Mouse (Mus musculus) lung, postnatal 36 days (tissue): ENCODE data around the gene Syt2.

Source experiments
- DNase-seq: peaks from one replicate; pipeline ENCODE4 v3.0.0; 2022; ENCODE audit warnings: mixed read lengths

Syt2 gene

DNA sequence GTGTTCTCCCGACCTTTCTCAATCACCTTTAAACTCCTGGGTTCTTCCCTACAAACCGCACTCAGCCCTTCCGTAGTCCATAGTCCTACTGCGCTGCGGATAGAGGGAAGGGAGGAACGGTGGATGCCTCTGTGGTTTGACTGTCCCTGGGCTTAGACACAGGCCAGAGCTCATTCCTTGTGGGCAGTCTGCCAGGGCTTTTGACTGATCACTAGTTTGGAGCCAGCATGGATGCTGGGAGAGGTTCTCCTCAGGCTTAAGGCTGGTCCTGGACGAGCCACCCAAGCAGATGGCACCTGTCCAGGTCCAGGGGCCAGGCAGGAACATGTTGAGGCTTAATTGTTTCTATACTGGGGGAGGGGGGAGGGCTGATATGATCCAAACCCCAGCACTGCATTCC lies 103.4 kb downstream of the Syt2 start:
- DNase-seq, result peak; percentile 54

DNA sequence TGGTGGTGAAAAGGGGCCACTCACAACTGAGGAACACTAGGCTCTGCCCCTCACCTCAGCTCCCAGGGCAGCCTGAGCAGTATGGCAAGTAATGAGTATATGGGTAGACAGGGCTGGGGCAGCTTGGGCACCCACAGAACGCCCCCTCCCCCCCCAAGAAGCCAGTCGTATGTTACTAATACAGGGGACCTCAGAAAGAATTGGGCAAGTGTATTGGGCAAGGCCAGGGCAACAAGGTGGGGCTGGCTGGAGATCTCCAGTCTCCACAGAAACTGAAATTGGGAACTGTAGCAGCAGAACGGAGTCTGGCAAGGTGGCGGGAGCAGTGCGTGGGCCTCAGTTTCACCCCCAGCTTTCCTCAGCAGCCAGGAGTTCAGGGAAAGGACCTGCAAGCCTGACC lies 106.0 kb downstream of the Syt2 start:
- DNase-seq, result no peak

DNA sequence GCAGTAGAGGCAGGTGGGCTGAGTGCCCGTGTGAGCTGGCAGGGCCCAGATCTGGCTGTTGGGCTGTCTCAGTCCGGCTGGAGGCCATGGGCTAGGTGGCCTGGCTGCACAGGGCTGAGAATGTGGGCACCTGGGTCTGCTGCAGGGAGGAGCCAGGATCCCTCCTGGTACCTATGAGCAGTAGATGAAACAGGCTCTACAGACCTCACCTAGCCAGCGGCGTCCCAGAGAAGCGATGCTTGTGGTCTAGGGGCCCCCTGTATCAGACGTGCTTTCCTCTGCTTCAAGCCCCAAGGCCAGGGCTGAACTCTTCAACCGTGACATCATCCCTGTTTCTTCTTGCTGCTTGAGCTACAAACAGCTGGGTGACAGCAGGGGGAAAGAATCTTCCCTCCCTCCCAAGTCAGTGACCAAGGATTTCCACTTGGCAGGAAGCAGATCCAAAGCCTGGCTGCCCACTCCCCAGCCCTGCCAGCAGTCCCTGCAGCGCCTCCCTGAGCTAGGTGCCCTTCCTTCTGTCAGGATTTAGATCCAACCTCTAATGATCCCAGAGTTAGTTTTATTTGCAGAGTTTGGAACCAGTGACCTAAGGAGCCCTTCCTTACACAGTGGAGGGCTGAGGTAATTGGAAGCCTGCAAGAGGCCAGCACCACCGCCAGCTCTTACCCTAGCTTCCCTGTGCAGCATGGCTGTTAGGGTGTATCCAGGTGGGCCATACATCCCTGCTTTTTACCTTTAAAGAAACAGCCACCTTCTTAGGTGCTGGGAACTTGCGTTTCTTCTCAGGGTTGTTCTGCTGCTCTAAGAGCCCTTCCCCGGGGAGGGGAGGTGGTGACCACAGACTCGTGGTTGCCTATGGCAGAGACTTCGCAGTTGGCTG lies 107.5 kb downstream of the Syt2 start:
- peak; percentile 55 for DNase-seq

DNA sequence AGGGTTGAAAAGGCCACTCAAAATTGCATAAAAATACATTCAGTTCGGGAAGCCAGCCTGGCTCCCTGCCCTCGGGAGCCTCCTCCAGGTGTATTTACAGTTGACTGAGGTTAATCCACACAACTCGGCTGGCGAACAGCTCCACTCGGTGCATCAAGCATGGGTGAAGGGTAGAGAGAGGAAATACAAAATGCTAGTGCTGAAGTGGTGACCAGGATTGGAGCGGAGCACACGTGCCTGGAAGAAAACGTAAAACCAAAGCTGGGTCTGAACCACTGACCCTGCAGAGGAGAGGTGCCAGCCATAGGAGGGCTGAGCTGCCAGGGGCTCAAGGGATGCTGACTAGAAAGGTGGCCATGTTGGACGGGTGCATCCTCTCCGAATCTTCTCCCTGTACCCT lies 108.3 kb downstream of the Syt2 start:
- DNase-seq, result peak; percentile 39

DNA sequence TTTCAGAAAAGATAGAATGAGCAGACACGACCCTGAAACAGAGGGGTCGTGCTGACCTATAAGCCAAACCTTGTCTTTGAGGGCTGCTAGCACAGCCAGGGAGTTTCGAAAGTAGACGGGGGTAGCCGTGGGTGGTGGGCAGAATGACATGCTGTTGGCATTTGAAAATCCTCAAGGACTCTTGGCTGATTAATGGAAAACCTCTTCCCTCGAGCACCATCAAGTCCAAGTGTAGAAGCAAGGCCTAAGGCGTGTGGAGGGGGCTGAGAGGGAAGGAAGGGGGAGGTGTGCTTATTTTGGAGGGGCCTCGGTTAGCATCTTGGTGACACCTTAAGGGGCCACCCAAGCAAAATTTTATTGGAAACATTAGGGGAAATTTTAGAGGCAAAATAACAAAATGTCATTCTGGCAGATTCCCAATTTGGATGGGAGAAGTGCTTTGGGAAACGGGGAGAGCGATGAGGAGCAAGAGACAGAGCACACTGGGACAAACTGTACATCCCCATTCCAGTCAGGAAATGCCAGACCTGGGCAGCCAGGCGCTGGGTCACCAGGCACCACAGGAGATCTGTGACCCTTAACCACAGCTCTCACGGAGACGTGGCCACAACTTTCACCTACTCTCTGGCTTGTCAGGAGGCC lies 109.2 kb downstream of the Syt2 start:
- peak; percentile 44 for DNase-seq

DNA sequence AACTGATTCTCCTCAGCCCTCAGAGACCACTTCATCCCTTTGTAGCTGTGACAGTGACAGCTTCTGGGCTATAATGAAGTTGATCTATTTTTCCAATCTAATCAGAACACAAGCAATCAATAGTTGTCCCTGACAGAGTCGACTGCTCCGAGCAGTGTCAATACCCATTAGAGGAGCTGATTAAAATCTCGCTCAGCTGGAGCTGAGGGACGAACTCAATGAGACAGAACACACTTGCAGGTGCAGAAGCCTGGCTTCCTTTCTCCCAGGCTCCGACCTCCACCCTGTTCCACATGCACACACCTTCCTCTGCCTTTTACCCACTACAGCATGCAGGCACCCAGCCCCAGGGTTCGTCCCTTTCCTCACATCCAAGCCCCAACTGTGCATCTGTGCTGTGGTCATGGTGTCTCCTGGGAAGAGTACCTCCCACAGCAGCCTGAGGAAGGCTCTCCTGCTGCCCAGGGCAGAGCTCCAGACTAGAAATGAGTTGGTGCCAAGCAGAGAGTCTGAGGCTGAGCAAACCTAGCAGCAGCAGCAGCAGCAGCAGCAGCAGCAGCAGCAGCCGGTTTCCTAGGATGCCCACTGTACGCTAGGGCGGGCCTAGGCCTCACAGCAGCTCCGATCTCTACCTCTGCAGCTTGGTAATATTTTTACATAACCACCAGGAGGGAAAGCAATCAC lies 109.9 kb downstream of the Syt2 start:
- no peak for DNase-seq

DNA sequence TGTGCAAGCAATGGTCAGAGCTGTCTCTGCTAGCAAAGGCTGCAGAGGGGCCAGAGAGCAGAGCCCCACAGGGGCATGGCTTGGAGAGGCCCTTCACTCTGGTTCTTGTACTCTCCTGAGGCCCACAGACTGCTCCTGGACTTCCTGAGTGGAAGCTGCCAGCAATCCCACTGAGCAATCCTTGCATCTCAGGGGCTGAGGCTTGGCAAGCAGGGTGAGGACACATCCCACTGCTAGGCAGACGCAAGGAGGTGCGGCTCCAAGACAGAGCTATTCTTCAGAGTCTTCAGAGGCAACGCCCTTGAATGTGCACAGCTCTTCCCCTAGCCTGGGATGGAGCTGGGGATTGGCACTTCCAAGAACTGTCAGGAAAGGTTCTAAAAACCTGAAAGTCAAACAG lies 110.8 kb downstream of the Syt2 start:
- DNase-seq, result no peak

DNA sequence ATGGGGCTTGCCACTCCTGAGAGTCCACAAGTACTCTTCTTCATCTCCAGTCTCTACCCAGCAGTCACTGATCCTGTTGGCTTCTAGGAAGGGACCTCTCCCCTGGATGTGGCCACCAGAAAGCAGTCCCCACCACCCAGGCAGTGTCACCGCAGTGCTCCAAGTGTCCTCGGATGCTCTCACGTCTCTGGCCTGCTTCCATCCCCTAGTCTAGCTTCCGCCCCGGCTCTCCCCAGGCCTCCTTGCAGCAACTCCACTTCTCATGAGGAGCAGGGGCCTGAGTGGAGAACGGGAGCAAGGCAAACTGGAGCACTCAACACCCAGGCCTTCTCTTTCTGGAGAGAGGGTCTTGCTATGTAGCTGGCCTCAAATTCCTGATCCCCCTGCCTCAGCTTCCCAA lies 112.7 kb downstream of the Syt2 start:
- DNase-seq, result no peak

DNA sequence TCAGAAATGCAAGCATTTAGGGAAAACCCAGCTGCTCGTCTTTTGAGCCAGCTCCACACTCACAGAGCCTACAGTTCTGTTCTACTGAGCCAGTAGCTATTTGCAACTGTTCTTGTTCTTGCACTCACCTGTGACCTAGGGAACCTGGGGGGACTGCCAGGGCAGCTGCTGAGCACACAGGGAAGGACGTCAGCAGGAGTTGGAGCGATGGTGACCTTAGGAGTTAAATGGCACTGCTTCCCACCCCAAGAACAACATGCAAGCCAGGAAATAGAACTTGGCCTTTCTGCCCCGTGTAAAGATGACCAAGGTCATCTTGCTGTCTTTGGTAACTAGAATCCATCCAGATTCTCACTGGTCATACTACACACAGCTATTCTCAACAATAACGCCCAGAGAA lies 114.2 kb downstream of the Syt2 start:
- no peak for DNase-seq

DNA sequence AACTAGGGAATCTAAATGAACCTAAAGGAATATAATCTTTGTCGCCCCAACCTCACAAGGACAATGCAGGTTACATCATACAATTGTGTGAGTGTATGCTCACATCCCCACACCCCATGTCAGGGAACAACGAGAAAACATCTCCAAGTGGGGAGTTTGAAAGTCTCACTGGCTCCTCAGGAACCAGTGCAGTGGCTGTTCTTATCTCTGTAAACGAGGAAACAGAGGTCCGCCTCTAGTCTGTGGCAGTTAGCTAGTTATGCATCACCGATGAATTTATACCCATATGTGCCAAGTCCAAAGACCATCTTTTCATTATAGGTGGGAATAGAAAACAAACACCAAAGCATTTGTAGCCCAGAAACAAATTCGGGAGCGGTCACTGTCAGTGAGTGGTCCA lies 115.1 kb downstream of the Syt2 start:
- no peak for DNase-seq

DNA sequence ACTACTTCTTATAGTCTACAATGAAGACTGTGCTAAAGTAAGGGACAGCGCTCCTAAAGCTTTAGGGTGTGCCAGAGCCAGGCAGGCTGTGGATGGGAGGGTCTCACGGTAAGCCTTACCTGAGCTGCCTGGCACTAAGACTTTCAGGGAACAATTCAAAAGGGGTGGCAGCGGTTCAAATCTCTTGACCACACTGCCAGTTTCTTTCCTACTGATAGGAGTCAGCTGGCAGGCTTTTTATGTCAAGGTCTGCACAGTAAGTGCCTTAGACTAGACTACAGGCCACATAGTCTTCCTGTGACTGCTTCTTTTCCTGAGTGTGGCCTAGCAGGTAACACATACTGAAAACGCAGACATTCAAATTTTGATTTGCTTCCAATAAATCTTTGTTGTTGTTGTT lies 116.8 kb downstream of the Syt2 start:
- no peak for DNase-seq

DNA sequence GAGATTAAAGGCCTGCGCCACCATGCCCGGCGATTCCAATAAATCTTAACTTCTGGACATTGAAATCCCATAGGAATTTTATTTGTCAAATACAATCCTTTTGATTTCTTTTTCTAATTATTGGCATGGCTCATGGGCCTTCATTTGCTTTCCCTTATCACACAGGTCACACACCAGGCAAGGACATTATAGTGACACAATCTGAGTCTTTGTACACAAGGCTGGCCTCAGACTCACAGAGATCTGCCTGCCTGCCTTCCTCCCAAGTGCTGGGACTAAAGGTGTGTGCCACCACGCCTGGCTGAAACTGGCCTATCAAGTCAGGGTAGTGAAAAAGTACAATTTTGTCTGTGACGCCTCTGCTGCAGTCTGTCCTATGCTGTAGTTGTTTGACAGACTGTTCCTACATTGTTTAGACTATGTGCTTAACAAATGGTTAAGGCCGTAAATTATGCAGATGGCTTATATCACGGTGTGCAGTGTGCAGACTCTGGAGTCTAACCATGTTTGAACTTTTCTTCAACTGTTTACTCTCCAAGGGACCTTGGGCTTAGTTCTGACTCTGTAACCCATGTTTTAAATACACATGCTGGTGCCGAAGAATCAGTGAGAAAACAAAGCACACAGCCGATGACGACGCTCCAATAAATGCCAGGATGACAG lies 117.4 kb downstream of the Syt2 start:
- no peak for DNase-seq

DNA sequence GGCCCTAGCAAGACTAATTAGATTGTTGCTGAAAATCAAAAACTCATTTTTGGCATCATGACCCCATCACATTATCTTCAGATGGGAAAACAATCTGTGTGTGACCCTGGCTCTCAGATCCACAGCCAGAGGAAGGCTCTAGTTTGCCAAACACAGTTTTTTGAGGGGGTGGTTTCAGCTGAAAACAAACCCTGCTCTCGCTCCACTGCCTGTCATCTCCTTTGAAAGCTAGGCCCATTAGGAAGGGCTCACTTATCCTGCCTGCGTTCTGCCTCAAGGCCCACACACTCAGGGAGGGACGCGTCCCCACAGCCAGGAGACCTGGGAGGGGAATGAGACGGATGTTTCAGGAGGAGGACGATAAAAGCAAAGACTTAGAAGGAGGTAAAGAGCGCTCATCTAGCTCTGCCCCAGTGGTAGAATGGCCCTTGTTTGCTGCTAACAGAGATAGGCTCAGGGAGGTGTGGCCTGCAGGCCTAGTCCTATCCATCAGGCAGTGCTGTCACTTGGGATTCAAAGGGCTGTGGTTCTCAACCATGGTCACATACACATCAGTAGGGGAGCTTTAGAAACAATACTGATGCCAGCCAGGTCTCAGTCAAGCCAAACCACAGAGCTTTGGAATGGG lies 118.5 kb downstream of the Syt2 start:
- no peak for DNase-seq

DNA sequence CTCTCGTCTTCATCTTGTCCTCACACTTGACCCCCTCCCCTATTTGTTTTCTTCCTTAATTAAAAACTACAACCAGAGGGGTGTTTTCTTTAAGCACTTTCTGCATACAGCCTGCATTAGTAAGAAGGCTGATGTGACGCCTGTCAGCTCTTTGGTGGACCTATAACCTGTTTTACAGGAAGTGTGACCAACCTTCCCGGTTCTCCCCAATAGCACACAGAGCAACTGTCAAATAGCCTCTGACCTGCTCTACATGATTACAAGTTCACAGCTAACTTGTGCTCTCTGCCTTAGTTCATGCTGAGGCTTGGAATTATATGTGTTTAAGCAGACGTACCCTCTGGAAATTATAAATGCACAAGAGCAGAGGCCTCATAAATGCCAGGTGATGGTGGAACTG lies 120.0 kb downstream of the Syt2 start:
- DNase-seq, result no peak

DNA sequence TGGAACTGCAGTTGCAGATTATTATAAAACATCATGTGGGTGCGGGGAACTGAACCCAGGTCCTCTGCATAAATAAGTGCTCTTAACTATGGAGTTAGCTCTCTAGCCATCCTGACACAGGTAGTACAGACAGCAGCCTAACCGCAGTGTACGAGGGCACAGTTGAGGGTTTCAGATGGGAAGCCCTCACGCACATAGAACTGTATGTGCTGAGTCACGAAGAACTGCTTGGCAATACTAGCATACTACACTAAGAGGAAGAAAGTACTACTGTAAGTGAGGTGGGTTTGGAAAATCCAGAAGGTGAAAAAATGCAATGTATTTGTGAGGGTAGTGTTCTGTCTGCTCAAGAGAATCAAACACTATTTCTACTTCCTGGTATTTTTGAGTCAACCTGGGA lies 123.8 kb downstream of the Syt2 start:
- DNase-seq, result no peak

DNA sequence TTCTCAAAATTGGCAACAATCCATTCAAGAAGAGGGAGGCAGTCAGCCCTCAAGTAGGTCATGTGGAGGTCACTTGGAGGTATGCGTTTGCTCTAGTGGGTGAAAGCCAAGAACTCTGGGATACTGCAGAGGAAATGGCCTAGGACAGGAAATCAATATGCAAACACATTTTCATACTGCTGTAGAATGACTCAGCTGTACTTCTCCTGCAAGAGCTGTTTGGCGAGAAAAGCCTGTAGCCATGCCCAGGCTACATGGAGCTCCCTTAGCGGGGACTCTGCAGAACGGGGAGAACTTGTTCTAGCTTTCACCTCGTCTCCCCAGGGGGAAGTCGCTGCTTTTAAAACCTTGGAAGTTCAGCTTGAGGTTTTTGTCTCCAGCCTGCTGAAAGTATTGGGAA lies 124.9 kb downstream of the Syt2 start:
- peak; percentile 85 for DNase-seq

DNA sequence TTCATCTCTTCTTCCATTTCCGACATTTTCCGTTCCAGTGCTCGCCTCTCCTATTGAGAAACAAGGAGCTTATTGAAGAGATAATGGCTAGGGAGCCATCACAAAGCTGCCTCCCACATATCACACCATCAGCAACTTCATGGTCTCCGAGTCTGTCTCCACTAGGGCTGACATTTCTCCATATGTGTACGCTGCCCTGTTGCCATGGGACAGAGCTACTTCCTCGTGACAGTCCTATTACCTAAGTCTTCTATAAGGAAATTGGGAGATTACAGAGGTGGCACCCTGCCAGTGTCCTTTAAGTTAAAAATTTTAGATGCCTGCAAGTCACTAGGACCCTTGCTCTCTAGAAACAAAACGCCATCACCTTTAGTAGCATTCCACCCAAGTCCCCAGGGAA lies 125.5 kb downstream of the Syt2 start:
- DNase-seq, result peak; percentile 50

DNA sequence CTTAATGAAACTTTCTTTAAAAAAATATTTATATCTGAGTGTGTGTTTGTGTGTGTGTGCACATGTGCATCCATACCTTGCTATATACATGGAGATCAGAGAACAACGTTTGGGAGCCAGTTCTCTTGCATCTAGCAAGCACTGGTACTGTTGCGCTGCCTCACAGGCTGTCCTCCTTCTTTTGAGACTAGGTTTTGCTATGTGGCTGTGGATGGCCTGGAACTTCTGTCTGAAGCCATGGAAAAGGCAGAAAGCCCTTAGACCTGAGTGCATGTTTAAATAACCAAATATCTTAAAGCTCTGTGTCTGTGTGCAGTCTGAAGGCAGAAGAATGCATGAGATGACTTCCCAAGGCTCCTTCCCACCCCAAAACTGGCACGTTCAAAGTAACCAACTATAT lies 126.3 kb downstream of the Syt2 start:
- no peak for DNase-seq

DNA sequence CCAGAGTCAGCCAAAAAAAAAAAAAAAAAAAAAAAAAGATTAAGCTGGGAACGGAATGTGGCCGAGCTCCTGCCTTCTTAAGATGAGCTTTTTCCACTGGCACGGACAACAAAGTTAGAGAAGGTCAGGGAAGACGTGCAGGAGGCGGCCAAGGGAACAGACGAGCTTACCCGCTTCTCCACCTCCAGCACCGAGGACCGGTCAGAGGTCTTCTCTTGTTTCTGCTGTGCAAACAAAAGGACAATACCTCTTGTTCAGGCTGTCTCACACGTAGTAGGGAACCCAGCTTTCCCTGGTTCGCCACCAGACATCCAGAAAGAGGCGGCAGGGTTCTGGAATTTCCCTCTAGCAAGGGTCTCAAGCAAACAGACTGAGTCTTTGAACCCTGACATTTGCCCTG lies 126.8 kb downstream of the Syt2 start:
- peak; percentile 43 for DNase-seq

DNA sequence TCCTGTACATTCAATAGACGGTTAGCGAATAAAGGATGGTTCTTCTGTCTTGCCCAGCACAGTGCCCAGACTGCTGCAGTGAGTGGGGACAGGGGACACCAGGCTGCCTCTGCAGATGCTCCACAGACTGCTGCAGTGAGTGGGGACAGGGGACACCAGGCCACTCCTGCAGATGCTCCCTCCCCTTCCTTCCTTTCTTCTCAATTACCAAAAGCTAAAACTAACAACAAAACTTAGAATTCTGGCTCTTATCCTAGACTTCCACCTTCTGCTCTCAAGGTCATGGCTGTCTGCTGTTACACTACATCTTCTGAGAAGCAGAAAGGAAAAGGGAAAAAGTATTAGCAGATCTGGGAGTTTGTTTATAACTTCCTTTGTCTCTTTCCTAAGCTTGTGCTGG lies 127.8 kb downstream of the Syt2 start:
- no peak for DNase-seq

DNA sequence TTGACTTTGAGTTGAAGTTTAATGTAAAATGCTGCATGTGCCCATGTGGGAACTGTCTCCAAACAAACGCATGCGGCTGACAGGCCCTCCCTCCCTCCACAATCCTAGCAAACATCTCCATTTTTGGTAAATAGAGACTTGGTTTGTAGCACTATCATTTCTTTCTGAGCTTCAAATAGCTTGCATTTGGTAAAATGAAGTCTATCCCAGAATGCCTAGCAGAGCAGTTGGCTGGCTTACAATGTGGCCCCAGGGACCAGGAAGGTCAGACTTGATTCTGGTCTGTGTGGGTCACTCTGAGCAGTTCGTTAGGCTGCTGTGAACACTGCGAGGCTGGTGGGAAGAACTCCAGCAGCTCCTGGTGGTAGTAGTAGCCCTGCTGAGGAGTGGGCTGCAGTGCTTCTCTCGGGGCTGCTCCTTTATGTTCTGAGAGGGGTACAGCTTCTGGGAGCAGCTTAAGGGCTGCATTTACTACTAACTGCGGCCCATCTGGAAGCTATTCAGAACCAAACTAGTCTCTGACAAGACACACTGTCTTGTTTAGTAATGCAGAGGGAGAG lies 128.3 kb downstream of the Syt2 start:
- no peak for DNase-seq

DNA sequence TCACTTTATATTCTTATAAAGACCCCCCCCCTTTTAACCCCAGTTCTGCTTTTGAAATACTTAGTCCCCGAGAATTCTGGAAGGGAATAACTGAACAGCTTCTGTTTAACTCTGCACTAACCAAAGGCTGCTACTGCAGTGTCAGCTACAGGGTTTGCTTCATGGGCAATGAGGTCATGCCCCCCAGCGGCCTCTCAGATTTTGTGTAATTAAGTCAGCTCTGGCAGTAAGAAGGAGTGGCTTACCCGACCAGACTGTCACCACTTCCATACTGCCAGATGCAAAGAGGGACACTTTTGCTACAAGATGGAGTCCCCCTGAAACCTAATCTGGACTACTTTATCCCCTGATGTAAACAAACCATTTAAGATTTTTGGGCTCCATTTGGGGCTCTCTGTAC lies 129.2 kb downstream of the Syt2 start:
- no peak for DNase-seq
